Mouse (Mus musculus): ENCODE results near the gene Cnr2. TPM values are rescaled to one million over a fixed set of nuclear protein-coding genes. Genes with fewer than 3 reads are reported as not detected.

Cnr2 gene
- polyA plus RNA-seq, 1 experiment: 1.5 TPM

DNA sequence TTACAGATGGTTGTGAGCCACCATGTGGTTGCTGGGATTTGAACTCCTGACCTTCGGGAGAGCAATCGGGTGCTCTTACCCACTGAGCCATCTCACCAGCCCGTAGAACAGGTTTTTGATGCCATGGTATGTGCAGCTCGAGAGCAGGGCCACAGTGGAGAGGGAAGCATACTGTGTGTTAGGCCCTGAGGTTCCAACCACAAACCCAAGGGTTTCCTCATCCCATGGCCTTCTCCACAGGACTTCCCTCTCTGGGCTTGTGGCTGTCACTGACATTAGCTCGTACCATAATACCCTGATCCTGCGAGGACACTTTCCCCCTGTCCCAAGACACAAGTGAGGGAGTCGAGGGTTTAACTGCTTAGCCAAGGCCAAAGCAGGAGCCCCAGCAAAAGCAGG is 3.9 kb downstream of the Cnr2 start:
- no peak for DNase-seq (ENCODE audit: low read depth, low spot score)
- WGBS: 73% methylated on average over 7 of the region's 7 CpGs

GRCm38 (mm10) chr4:135900008-135900407 is 4.8 kb downstream of the Cnr2 start:
- DNase-seq (ENCODE audit: low read depth, low spot score): no peak
- WGBS: 80% methylated on average over 5 of the region's 5 CpGs

GRCm38 (mm10) chr4:135902606-135903242 is 7.5 kb downstream of the Cnr2 start:
- WGBS: 83% methylated on average over 4 of the region's 4 CpGs
- DNase-seq (ENCODE audit: low read depth, low spot score): no peak

- WGBS: 50% methylated on average over 1 of the region's 1 CpGs
- DNase-seq (ENCODE audit: low read depth, low spot score): no peak
Measured at GRCm38 (mm10) chr4:135904810-135905209, 9.6 kb downstream of the Cnr2 start.

GRCm38 (mm10) chr4:135906633-135907032 is 11.4 kb downstream of the Cnr2 start:
- DNase-seq (ENCODE audit: low read depth, low spot score): no peak
- WGBS: 76% methylated on average over 3 of the region's 3 CpGs

DNA sequence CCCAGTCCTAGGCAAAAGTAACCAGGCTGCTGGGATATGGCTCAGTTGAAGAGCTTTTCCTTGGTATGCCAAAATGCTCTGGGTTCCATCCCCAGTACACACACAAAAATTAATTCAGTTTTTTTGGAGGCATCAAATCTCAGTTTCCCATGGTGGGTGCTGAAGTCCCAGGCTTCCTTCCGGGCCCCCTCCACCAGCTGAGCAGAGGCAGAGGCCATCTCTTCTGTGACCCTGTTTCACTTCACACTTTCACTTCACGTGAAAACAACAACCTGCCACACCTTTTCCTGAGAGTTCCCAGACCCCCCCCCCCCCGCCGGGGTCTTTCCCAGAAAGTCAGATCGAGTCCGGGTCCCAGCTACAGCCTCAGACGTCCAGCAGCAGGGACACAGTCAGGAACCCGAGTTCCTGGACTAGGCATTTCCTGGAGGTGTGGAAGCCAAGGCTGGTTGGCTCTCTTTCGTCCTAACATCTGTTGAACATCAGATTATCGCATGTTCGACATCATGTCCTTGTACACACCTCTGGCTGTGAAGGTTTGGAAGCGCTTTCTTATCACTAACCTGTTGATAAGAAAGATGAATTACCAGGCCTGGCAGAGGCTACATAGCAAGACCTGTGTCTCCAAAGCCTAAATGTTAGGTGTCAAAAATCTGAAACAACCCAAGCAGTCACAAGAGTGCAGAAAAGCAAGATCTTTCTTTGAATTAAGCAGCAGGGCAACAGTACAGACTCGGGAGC is 14.3 kb downstream of the Cnr2 start:
- 43% methylated on average over 13 of the region's 13 CpGs for WGBS
- no peak for DNase-seq (ENCODE audit: low read depth, low spot score)

GRCm38 (mm10) chr4:135911531-135911930 is 16.3 kb downstream of the Cnr2 start:
- DNase-seq (ENCODE audit: low read depth, low spot score): no peak
- 73% methylated on average over 7 of the region's 7 CpGs for WGBS

DNA sequence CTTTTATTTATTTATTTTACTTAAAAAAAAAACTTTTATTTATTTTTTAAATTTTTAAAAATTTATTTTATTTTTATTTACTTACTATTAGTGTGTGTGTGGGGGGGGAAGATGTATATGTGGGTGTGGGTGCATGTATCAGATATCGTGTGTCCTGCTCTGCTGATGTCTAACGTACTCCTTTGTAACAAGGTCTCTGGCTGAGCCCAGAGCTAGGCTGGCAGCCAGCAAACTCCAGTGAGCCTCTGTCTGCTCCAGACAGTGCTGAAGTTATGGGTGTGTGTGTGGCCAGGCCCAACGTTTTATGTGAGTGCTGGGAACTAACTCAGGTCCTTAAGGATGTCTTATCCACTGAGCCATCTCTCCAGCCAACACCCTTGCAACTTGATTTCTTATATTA is 17.0 kb downstream of the Cnr2 start:
- whole genome bisulfite sequencing: 52% methylated on average over 3 of the region's 3 CpGs
- no peak for DNase-seq (ENCODE audit: low read depth, low spot score)

GRCm38 (mm10) chr4:135912835-135913234 is 17.6 kb downstream of the Cnr2 start:
- 21% methylated on average over 3 of the region's 3 CpGs for WGBS
- no peak for DNase-seq (ENCODE audit: low read depth, low spot score)

GRCm38 (mm10) chr4:135913433-135913832 is 18.2 kb downstream of the Cnr2 start:
- DNase-seq (ENCODE audit: low read depth, low spot score): no peak
- WGBS: 76% methylated on average over 4 of the region's 4 CpGs

GRCm38 (mm10) chr4:135918635-135919279 is 23.6 kb downstream of the Cnr2 start:
- whole genome bisulfite sequencing: 29% methylated on average over 13 of the region's 13 CpGs
- DNase-seq (ENCODE audit: low read depth, low spot score): peak; percentile 69

- WGBS: 45% methylated on average over 3 of the region's 3 CpGs
- DNase-seq (ENCODE audit: low read depth, low spot score): peak; percentile 76
Measured at GRCm38 (mm10) chr4:135919280-135919639, 24.1 kb downstream of the Cnr2 start.

- WGBS: under 1% methylated on average over 60 of the region's 60 CpGs
- DNase-seq (ENCODE audit: low read depth, low spot score): peak; percentile 93
Measured at GRCm38 (mm10) chr4:135920304-135921241, 25.4 kb downstream of the Cnr2 start, which contains the start of gene Fuca1. Gene Fuca1 (plus strand): TSS chr4:135920735.

DNA sequence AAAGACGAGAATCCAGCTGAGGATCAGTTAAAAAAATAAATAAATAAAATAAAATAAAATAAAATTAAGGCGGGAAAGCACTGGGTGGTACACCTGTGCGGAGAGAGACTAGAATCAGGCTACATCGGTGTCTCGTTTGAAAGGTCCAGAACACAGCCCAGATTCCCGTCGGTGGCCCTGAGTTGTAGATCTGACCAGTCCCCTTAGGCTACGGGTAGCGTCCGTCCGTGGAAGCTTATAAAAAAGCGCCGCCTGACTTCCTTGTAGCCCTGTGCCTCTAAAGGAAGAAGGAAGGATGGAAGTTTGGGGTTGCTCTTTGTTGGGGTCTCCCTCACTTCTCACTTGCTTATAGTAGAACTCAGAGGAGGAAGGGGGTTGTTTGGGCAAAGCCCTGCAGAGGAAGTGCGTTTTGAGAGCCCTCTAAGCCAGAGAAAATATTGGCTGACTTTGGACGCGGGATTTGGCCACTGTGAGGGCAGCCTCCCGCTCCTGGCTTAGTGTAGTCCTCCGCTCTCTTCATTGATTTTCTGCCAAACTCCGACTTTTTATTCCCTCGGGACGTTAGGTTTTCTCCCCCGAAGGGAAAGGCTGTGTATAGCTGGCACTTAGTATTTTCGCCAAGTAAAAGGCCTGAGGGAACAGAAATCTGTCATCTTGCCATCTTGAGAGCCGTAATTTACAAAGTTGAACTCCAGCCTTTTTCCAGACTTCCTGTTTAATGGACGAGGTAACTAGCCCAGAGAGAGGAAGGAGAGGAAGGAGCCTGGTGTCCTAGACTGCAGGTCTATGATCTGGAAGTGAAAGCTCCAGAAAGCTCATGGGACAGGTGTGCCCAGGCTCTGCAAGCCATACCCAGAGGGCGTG is 26.3 kb downstream of the Cnr2 start:
- DNase-seq (ENCODE audit: low read depth, low spot score): no peak
- 1% methylated on average over 26 of the region's 26 CpGs for WGBS

GRCm38 (mm10) chr4:135922190-135922589 is 27.0 kb downstream of the Cnr2 start:
- no peak for DNase-seq (ENCODE audit: low read depth, low spot score)
- WGBS: 33% methylated on average over 1 of the region's 1 CpGs

- 40% methylated on average over 2 of the region's 2 CpGs for WGBS
Measured at GRCm38 (mm10) chr4:135924418-135924817, 29.2 kb downstream of the Cnr2 start.

GRCm38 (mm10) chr4:135925341-135925740 is 30.1 kb downstream of the Cnr2 start:
- WGBS: 89% methylated on average over 5 of the region's 5 CpGs
- DNase-seq (ENCODE audit: low read depth, low spot score): no peak

More at GRCm38 (mm10) chr4:135924418-135924817, 29.2 kb downstream of the Cnr2 start:
- DNase-seq (ENCODE audit: low read depth, low spot score): no peak

DNA sequence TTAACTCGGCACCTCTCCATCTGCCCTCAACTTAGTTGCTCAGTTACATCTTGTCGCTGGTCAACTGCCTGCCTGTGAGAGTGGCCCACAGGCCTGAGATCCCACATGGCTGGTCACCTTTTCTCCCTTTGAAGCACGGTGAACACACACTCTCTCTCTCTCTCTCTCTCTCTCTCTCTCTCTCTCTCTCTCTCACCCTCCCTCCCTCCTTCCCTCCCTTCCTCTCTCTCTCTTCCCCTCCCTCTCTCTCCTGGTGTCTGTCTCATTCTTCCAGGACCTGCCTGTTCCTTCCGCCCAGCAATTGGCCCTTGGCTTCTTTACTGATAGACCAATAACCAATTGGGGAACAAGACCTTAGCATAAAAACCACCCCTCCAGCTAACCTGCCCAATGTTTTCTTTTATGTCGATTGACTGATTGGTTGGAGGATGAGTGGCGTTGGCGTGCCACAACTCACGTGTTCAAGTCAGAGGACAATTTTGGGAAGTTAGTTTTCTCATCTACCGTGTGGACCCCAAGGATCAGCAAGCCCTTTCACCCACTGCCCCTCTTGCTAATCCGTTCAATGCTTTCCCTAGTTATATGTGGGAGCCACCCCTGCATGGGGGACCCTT is 31.1 kb downstream of the Cnr2 start:
- WGBS: 92% methylated on average over 10 of the region's 10 CpGs
- DNase-seq (ENCODE audit: low read depth, low spot score): no peak

Data from large intestine, adult 2 months (tissue).